Mouse (Mus musculus) lung, embryonic 15.5 days (tissue): ENCODE data around the gene Dll4. TPM values are rescaled to one million over a fixed set of nuclear protein-coding genes. Genes with fewer than 3 reads are reported as not detected.

Experiments
- ATAC-seq: fragments of 200-750 bp; cut with Nextera tagmentation; 2 replicates; pipeline ENCODE4 v1.8.0; 2017; ENCODE audit warnings: moderate number of reproducible peaks, borderline replicate concordance; ENCODE audit not compliant: low FRiP score, low TSS enrichment; ENCODE audit errors: extremely low read depth
- H3K27ac ChIP-seq: fragments of 300-500 bp; sonication (generic); 2 replicates; pipeline ENCODE4 v1.5.1; 2015; ENCODE audit warnings: moderate library complexity, mild to moderate bottlenecking, inconsistent platforms
- H3K27me3 ChIP-seq: fragments of 300-500 bp; sonication (generic); 2 replicates; pipeline ENCODE4 v1.6.1; 2015; ENCODE audit warnings: inconsistent platforms
- H3K36me3 ChIP-seq: fragments of 300-500 bp; sonication (generic); 2 replicates; pipeline ENCODE4 v1.6.1; 2015; ENCODE audit warnings: inconsistent platforms
- H3K4me1 ChIP-seq: fragments of 300-500 bp; sonication (generic); 2 replicates; pipeline ENCODE4 v1.6.1; 2015; ENCODE audit warnings: inconsistent platforms
- H3K4me2 ChIP-seq: fragments of 300-500 bp; sonication (generic); 2 replicates; pipeline ENCODE4 v1.6.1; 2015; ENCODE audit warnings: inconsistent platforms, mild to moderate bottlenecking, moderate library complexity
- H3K4me3 ChIP-seq: fragments of 300-500 bp; sonication (generic); 2 replicates; pipeline ENCODE4 v1.5.1; 2015; ENCODE audit warnings: mild to moderate bottlenecking, inconsistent platforms
- H3K9ac ChIP-seq: fragments of 300-500 bp; sonication (generic); 2 replicates; pipeline ENCODE4 v1.6.1; 2015; ENCODE audit warnings: inconsistent platforms
- H3K9me3 ChIP-seq: fragments of 300-500 bp; sonication (generic); 2 replicates; pipeline ENCODE4 v1.6.1; 2016; ENCODE audit warnings: inconsistent platforms
- WGBS: fragments of 180-500 bp; shearing (Covaris S2); methylation state at CpG from one replicate; pipeline ENCODE4 v1.1.7; 2015; 5-methylcytosine and 5-hydroxymethylcytosine counted together
- polyA plus RNA-seq: library from polyadenylated mRNA; unstranded; fragments of >200 nt; fragmentation: Nextera tagmentation; extraction: Ambion mirVana; gene quantifications from 2 replicates; pipeline ENCODE4 v1.2.1, GENCODE M21; 2015

The Dll4 gene
- polyA plus RNA-seq, 1 experiment from 2014 or later: 14.7 TPM

DNA sequence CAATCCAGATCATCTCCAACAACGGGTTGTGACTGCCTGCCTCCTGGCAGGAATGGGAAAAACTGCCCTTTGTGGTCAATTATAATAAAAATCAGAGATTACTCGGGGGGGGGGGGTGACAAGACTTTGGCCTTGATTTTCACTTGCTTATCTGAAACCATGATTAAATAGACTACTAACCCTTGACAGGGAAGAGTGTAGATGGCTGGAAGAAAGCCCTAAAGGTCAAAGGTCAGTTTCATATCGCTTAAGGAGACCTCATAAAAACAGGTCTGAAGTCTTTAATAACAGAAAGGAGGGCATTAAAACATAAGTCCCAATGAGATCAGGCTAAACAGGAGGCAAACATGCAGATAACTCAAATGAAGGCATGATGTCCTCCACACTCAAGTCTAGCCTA lies 41.8 kb downstream of the Dll4 start:
- Histone ChIP-seq H3K9ac (no peak overlapping the region), H3K4me1 (no peaks in the 10 kb centered on the region), H3K4me3 (no peak overlapping the region), H3K27ac (no peak overlapping the region), H3K9me3 (no peaks in the 10 kb centered on the region), H3K27me3 (no peaks in the 10 kb centered on the region), H3K36me3 (peaks cover 14% of the 10 kb centered on the region), H3K4me2 (no peak overlapping the region)
- WGBS: 66% methylated on average over 3 of the region's 3 CpGs
- no peak for ATAC-seq

DNA sequence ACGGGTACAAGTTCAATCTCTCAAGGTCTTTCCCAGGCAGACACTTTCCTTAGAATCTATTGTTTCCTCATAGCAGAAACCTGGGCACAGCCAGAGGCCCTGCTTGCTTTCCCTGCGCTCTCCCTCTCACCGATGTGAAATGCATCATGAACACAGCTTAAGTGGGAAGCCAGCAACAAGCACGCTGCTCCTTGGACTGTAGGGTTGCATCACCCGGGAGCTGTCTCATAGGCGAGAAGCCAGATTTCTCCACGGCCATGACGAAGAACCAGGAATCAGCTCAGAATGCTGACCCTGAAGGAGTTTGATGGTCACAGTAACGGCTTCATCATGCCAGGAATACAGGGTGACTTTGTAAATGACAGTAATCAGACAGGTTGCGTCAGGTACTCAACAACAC lies 44.5 kb downstream of the Dll4 start:
- Histone ChIP-seq H3K27me3 (no peaks in the 10 kb centered on the region), H3K9me3 (no peaks in the 10 kb centered on the region), H3K9ac (no peak overlapping the region), H3K36me3 (peaks cover 41% of the 10 kb centered on the region), H3K4me2 (no peak overlapping the region), H3K4me3 (no peak overlapping the region), H3K4me1 (no peaks in the 10 kb centered on the region), H3K27ac (no peak overlapping the region)
- ATAC-seq: no peak
- 91% methylated on average over 10 of the region's 10 CpGs for WGBS

DNA sequence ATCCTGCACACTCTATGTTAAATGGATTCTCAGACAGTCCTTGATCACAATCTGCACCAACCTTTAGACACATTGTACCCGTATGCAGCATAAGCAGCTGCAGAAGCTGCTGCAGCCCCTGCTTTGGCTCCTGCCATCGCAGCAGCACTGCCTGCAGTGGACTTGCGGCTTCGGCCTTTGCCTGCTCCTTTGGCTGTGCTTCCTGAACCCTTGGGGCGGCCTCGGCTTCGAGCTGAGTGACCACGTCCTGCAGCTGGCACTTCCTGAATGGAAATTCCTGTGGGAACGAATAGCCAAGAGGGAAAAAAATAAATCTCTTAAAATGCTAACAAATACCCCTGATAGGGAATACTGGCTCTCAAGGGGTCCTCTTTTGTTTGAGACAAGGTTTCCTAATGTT lies 51.7 kb downstream of the Dll4 start:
- no peak overlapping the region for H3K4me2 ChIP-seq
- 76% methylated on average over 9 of the region's 9 CpGs for WGBS
- H3K27me3 ChIP-seq: no peaks in the 10 kb centered on the region
- H3K4me3 ChIP-seq: no peak overlapping the region
- no peaks in the 10 kb centered on the region for H3K4me1 ChIP-seq
- no peak for ATAC-seq
- H3K36me3 ChIP-seq: peaks cover 86% of the 10 kb centered on the region
- peak overlapping the region; percentile 33; the same call in 1 of the 2 replicates for H3K27ac ChIP-seq
- no peaks in the 10 kb centered on the region for H3K9me3 ChIP-seq
- no peak overlapping the region for H3K9ac ChIP-seq

DNA sequence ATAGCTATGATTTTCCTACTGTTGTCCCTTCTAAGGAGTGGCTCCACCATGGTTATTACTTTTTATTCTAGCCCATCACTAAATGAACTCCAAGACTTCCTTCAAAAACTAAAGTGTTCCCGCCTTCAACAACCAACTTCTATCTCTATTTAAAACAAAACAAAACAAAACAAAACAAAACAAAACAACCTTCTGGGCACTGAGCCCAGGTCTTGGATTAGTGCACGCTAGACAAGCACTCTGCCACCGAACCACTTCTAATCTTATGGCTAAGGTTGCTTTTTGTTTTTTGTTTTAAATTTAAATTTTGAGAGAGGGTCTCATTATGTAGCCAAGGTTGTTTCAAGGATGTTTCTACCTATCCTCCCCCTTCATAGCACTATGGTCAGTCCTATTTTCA lies 52.2 kb downstream of the Dll4 start:
- Histone ChIP-seq H3K9ac (no peak overlapping the region), H3K27ac (peak overlapping the region; percentile 33; the same call in 1 of the 2 replicates), H3K36me3 (peaks cover 83% of the 10 kb centered on the region), H3K9me3 (no peaks in the 10 kb centered on the region), H3K4me1 (no peaks in the 10 kb centered on the region), H3K27me3 (no peaks in the 10 kb centered on the region), H3K4me3 (no peak overlapping the region), H3K4me2 (no peak overlapping the region)
- ATAC-seq: no peak
- WGBS: 73% methylated on average over 3 of the region's 3 CpGs

DNA sequence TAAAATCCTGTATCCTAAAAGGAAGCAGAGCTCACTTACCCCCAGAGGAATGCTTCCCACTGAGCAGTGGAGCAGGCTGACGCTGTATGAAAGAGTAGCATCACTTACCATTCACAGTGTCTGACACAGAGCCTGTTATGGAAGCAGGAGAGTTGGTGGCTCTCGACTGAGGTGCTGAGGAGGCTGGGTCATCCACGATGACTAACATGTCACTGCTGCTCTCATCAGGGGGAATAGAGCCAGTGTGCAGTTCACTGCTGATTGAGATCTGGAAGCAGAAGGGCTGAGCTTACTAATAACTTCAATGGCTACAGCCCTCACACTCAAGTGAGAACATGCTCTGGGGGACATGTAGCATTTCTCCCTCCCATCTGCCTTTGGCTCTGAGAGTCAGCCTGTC lies 53.9 kb downstream of the Dll4 start:
- 77% methylated on average over 3 of the region's 3 CpGs for WGBS
- no peaks in the 10 kb centered on the region for H3K4me1 ChIP-seq
- H3K4me3 ChIP-seq: no peak overlapping the region
- no peaks in the 10 kb centered on the region for H3K27me3 ChIP-seq
- no peak overlapping the region for H3K9ac ChIP-seq
- no peak overlapping the region for H3K4me2 ChIP-seq
- H3K36me3 ChIP-seq: peaks cover 76% of the 10 kb centered on the region
- H3K9me3 ChIP-seq: no peaks in the 10 kb centered on the region
- H3K27ac ChIP-seq: no peak overlapping the region
- ATAC-seq: no peak

Other genes starting within 250 kb of the Dll4 start
- 57.4 and 61.5 TPM in 2 replicates for gene Rad51, start 213.0 kb upstream of the Dll4 start, polyA plus RNA-seq
- 36.9 and 37.9 TPM in 2 replicates for gene Rmdn3, start 168.8 kb upstream of the Dll4 start, polyA plus RNA-seq
- gene Gchfr, start 158.0 kb upstream of the Dll4 start, polyA plus RNA-seq: 22.1 and 28.6 TPM in 2 replicates
- gene Gm14137, start 151.3 kb upstream of the Dll4 start, polyA plus RNA-seq: 0.45 and 0.48 TPM in 2 replicates
- gene Zfyve19, start 117.2 kb upstream of the Dll4 start, polyA plus RNA-seq: 42.6 and 53.4 TPM in 2 replicates
- 18.8 and 19.5 TPM in 2 replicates for gene Dnajc17, start 117.0 kb upstream of the Dll4 start, polyA plus RNA-seq
- 0.49 and 0.79 TPM in 2 replicates for gene Ppp1r14d, start 95.9 kb upstream of the Dll4 start, polyA plus RNA-seq
- 30.6 and 31.9 TPM in 2 replicates for gene Spint1, start 88.4 kb upstream of the Dll4 start, polyA plus RNA-seq
- 1.3 and 1.6 TPM in 2 replicates for gene Rhov, start 54.5 kb upstream of the Dll4 start, polyA plus RNA-seq
- gene Vps18, start 37.0 kb upstream of the Dll4 start, polyA plus RNA-seq: 18.3 and 19.1 TPM in 2 replicates
- 0.59 and 1.1 TPM in 2 replicates for gene Chac1, start 25.4 kb downstream of the Dll4 start, polyA plus RNA-seq
- gene Ino80, start 151.9 kb downstream of the Dll4 start, polyA plus RNA-seq: 3.7 and 4.3 TPM in 2 replicates
- gene Exd1, start 221.8 kb downstream of the Dll4 start, polyA plus RNA-seq: 0.21 and 0.60 TPM in 2 replicates
- gene Chp1, start 221.9 kb downstream of the Dll4 start, polyA plus RNA-seq: 61.1 and 62.2 TPM in 2 replicates